ENCODE assay signal across 6 mouse cellular contexts in genomic region chr4:136214828-136215227, GRCm38 (mm10).
"Had no signal": no experiment of that assay in that cellular context is flagged by ENCODE, and none has a peak within 500 bp of the region (broad histone marks: within the 10 kb centered on the region; RNA-seq: fewer than 3 reads in every experiment).

No protein-coding gene starts in this region.

- H3K27ac ChIP-seq: midbrain, embryonic 12.5 days; neural tube, embryonic 13.5 days had no signal

- H3K9ac ChIP-seq: midbrain, embryonic 12.5 days; neural tube, embryonic 13.5 days had no signal

- H3K4me3 ChIP-seq: midbrain, embryonic 12.5 days; neural tube, embryonic 13.5 days had no signal

- H3K36me3 ChIP-seq: midbrain, embryonic 12.5 days; neural tube, embryonic 13.5 days had no signal

- ATAC-seq: intestine, embryonic 16.5 days; midbrain, embryonic 16.5 days had no signal

- H3K9me3 ChIP-seq: midbrain, embryonic 12.5 days; neural tube, embryonic 13.5 days had no signal

- H3K4me2 ChIP-seq: midbrain, embryonic 12.5 days; neural tube, embryonic 13.5 days had no signal

- DNase-seq: left cerebral cortex, postnatal 4 days; retina, postnatal 1 day had no signal
